Mouse (Mus musculus) kidney, adult 10 weeks (tissue): ENCODE results near the gene Polr2c. TPM values are rescaled to one million over a fixed set of nuclear protein-coding genes. Genes with fewer than 3 reads are reported as not detected.

Experiments
- polyA plus RNA-seq: library from polyadenylated mRNA; stranded (reverse); fragments of 350-450 nt; fragmentation: Illumina TruSeq; extraction: RNeasy Lipid Tissue Mini Kit (QIAGEN cat#74804); gene quantifications from one replicate; pipeline ENCODE4 v1.2.3, GENCODE M21; 2014; ENCODE audit warnings: low read depth, low replicate concordance

Polr2c gene
- 4.2 TPM for polyA plus RNA-seq

DNA sequence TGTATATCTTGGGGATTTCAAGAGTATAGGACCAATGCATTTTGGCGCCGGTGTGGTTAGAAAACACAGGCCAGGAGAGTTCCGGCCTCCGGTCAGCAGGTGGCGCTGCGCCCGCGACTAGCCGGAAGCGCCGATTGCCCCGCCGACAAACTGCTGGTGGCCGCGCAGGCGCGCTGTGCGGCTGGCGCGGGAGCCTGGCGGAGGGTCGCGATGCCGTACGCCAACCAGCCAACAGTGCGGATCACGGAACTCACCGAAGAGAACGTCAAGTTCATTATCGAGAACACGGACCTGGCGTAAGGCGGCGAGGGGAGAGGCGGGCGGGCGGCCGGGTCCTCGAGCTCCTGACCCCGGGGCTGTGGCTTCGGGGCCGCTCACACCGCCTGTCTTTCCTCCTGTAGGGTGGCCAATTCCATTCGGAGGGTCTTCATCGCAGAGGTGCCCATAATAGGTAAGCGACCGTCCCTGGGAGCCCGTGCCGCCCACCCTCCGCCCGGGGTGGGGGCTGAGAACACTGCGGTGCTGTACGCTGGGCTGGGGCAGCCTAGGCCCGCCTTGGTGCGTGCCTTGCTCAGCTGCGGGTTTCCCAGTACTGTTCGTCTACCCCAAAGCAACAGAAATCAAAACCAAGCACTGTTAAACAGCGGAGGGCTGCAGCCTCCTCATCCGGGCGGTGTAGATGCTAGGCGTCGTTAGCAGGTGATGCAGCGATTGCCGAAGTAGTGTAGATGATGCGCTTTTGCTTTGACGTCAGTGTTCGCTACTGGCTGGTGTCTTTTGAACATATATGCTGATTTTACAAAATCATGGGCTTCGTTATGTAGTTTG is at the start of gene Polr2c:
Gene Polr2c (plus strand): TSS at position 105 of the 828 bp plus-strand sequence.

DNA sequence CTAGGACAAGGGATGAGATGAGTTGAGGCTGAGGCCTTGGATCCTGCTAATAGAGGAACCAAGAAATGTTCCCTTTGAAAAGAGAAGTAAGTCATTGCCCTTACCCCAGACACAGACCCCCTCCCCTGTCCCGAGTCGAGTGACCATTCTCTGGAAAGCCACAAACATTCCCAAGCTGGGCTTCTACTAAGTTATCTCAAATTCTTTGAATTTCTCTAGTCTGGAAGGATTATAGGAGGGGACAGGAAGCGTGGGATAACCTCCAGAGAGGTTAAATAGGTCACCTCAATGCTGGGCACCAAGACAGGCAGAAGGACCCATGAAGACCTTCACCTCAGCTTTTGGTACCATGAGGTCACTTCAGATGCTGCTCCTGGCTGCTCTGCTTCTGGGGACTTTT is 47.1 kb upstream of the Polr2c start, which contains the start of gene Ccl17:
Gene Ccl17 (plus strand): TSS at position 301 of the 400 bp plus-strand sequence.

DNA sequence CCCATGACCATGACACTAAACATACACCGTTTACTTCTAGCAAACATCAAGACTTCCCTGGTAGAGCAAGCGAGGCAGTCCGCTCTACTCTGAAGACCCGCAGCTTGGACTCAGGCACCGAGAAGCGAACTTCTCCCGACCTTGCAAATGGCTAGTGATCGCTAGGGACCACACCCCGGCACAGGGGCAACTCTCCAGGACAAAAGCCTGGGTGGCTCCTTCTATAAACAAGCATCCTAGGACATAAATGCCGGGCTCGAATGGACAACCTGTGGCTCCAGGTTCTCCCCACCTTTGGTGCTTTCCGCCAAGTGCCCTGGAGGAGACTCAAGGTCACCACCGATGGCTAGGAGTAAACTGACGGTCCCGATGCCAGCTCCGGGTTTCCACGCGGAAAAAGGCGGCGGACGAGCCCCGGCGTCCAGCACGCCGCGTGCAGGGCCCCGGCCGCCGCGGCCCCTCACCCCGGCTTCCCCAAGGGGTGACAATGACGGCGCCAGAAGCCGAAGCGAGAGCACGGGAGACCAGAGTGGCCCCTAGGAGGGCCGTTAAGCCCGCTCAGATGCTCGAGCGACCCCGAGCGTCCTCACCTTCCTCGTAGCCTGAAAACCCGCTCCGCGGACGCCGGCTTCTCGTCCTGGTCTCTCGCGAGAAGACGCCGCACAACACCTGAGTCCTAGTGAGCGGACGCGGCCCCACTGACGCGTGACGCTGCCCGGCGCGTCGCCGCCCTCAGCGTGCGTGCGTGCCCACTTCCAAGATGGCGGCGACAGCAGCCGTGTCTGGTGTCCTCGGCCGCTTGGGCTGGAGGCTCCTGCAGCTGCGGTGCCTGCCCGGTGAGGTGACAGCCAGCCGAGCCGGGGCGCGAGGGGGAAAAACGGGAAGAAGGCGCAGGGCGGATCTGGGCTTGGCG is 19.3 kb upstream of the Polr2c start, which contains the start of the genes Coq9 and Ciapin1:
Gene Coq9 (plus strand): TSS at position 660 of the 913 bp plus-strand sequence.
Gene Ciapin1 (minus strand): TSS at position 697 of the 913 bp plus-strand sequence.

DNA sequence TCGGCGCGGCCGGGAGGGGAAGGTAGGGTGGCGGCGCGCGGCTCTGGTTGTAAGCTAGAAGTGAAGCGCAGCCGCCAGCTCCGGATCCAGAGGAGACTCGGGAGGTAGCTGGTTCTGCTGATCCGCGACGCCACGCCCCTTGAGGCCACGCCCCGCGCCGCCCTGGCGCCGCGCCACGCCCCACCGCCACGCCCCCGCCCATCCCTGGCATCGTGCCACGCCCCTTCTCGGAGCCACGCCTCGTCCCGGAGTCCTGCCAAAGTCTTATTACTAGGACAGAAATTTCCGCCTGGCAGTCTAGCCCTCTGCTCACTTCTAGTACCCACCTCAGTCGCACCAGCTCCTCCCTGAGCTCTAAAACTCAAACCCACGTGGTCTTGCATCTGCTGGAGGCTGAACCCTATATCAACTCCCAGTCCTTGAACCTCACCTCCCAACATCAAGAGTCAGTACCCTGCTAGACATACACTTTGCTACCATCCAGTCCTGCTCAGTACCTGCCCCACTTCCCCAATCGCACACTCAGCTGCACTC is 19.0 kb downstream of the Polr2c start, which contains the start of gene Dok4:
Gene Dok4 (minus strand): TSS at position 134 of the 534 bp plus-strand sequence.

DNA sequence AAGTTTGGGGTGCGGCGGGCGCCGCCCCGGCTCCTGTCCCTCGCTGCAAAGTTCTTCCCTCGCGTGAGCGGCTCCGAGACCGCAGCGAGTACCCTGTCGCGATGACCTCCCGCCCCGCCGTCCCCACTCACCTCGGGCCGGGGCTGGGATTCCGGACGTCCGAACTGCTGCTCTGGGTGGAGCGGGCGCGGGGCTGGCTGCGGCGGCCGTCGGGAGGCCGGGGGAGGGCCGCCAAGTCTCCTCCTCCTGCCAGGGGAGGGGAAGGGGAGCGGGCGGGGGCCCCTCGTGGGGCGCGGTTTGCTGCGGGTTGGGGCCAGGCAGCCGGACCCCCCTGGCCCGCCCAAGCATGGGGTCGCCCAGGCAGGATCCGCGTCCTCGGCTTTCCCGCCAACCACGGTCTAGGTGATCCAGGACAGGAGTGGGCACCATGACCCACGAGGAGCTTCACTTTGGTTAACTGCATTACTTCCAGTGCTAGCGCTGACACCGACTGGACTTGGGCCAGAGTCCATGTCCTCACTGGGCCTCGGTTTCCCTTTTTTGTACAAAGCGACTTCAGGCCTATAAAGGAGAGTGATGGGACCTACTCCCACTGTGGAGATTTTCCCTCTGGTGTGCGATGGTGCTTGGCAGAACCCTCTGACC is 60.7 kb downstream of the Polr2c start, which contains the start of gene Ccdc102a:
Gene Ccdc102a (minus strand): TSS at position 248 of the 645 bp plus-strand sequence.

Other genes with a start within 250 kb of the Polr2c start
- 151 TPM for gene Arl2bp, start 190.8 kb upstream of the Polr2c start, polyA plus RNA-seq
- gene Pllp, start 161.2 kb upstream of the Polr2c start, polyA plus RNA-seq = 6.4 TPM
- 0.20 TPM for gene Ccl22, start 111.9 kb upstream of the Polr2c start, polyA plus RNA-seq
- 2.9 TPM for gene Cx3cl1, start 85.4 kb upstream of the Polr2c start, polyA plus RNA-seq
- not detected for gene Ccl17, start 47.0 kb upstream of the Polr2c start, polyA plus RNA-seq
- 24.6 TPM for gene Coq9, start 19.1 kb upstream of the Polr2c start, polyA plus RNA-seq
- 3.2 TPM for gene Ciapin1, start 19.1 kb upstream of the Polr2c start, polyA plus RNA-seq
- gene Dok4, start 18.9 kb downstream of the Polr2c start, polyA plus RNA-seq = 0.97 TPM
- not detected for gene Ccdc102a, start 60.6 kb downstream of the Polr2c start, polyA plus RNA-seq
- gene Adgrg5, start 66.2 kb downstream of the Polr2c start, polyA plus RNA-seq = not detected
- gene Adgrg1, start 117.3 kb downstream of the Polr2c start, polyA plus RNA-seq = 10.6 TPM
- gene Adgrg3, start 160.2 kb downstream of the Polr2c start, polyA plus RNA-seq = 0.73 TPM
- not detected for gene Drc7, start 197.7 kb downstream of the Polr2c start, polyA plus RNA-seq
- gene Katnb1, start 223.7 kb downstream of the Polr2c start, polyA plus RNA-seq = not detected